Mouse (Mus musculus) MEL (cell line): ENCODE measurements around the gene Rbpjl. TPM values are rescaled to one million over a fixed set of nuclear protein-coding genes. Genes with fewer than 3 reads are reported as not detected.

Experiments used
- DNase-seq: peaks from one replicate; pipeline ENCODE4 v3.0.0; 2011; ENCODE audit warnings: low read depth, low spot score
- H3K27ac ChIP-seq: 2 replicates; pipeline ENCODE4 v1.5.1; 2012; ENCODE audit warnings: low read depth, mild to moderate bottlenecking, control low read depth, low read length, moderate library complexity; ENCODE audit not compliant: control insufficient read depth
- H3K27me3 ChIP-seq, 2 experiments: fragments of 150-350 bp in 1 of 2; sonication (generic) in 1 of 2; 2 replicates each; pipeline ENCODE4 v1.6.1; 2012; ENCODE audit warnings: low read length in 2 of 2, mild to moderate bottlenecking in 2 of 2, improper control_type of control experiment in 1 of 2, moderate library complexity in 1 of 2; ENCODE audit not compliant: insufficient read depth in 2 of 2, control insufficient read depth in 1 of 2
- H3K36me3 ChIP-seq, 2 experiments: 2 replicates each; pipeline ENCODE4 v1.6.1; 2012 to 2014; ENCODE audit warnings: low read length in 2 of 2, improper control_type of control experiment in 1 of 2, inconsistent platforms in 1 of 2, mild to moderate bottlenecking in 1 of 2; ENCODE audit not compliant: insufficient read depth in 2 of 2, control insufficient read depth in 1 of 2
- H3K4me1 ChIP-seq, 2 experiments: fragments of 150-350 bp in 1 of 2; sonication (generic) in 1 of 2; 2 replicates each; pipeline ENCODE4 v1.6.1; 2012; ENCODE audit warnings: low read length in 2 of 2, improper control_type of control experiment in 1 of 2, mild to moderate bottlenecking in 1 of 2; ENCODE audit not compliant: insufficient read depth in 2 of 2, control insufficient read depth in 1 of 2
- H3K4me3 ChIP-seq, 2 experiments: fragments of 150-350 bp in 1 of 2; sonication (generic) in 1 of 2; 2 replicates each; pipeline ENCODE4 v1.5.1; 2012; ENCODE audit warnings: low read depth in 2 of 2, low read length in 2 of 2, mild to moderate bottlenecking in 2 of 2, moderate library complexity in 2 of 2, control low read depth in 1 of 2, improper control_type of control experiment in 1 of 2; ENCODE audit not compliant: control insufficient read depth in 1 of 2, insufficient read depth in 1 of 2
- H3K79me2 ChIP-seq: 2 replicates; pipeline ENCODE4 v1.6.1; 2012; ENCODE audit warnings: mild to moderate bottlenecking, low read length, moderate library complexity; ENCODE audit not compliant: control insufficient read depth, poor library complexity, insufficient read depth
- H3K9ac ChIP-seq: 2 replicates; pipeline ENCODE4 v1.6.1; 2012; ENCODE audit warnings: low read depth, mild to moderate bottlenecking, control low read depth, low read length, moderate library complexity; ENCODE audit not compliant: control insufficient read depth, poor library complexity, severe bottlenecking
- H3K9me3 ChIP-seq: fragments of 150-350 bp; sonication (generic); replicated peaks from 2 replicates; pipeline ENCODE4 v1.6.1; 2012; ENCODE audit warnings: mild to moderate bottlenecking, low read length, improper control_type of control experiment, moderate library complexity; ENCODE audit not compliant: insufficient read depth
- CHD1 ChIP-seq: IDR thresholded peaks from 2 replicates; pipeline ENCODE4 v1.6.1; 2012; ENCODE audit warnings: low read depth, mild to moderate bottlenecking, inconsistent platforms, low read length, improper control_type of control experiment
- CHD2 ChIP-seq: IDR thresholded peaks from 2 replicates; pipeline ENCODE4 v1.6.1; 2011; ENCODE audit warnings: low read length, improper control_type of control experiment
- CTCF ChIP-seq, 3 experiments: IDR thresholded peaks in 2 of 3; conservative IDR thresholded peaks in 1 of 3; 2 replicates each; pipeline ENCODE4 v1.5.1; 2011 to 2012; ENCODE audit warnings: low read length in 3 of 3, low read depth in 2 of 3, mild to moderate bottlenecking in 2 of 3, improper control_type of control experiment in 1 of 3, inconsistent platforms in 1 of 3, mixed read lengths in 1 of 3, moderate library complexity in 1 of 3; ENCODE audit not compliant: control insufficient read depth in 1 of 3, insufficient read depth in 1 of 3, poor library complexity in 1 of 3, severe bottlenecking in 1 of 3
- ELF1 ChIP-seq: IDR thresholded peaks from 2 replicates; pipeline ENCODE4 v1.6.1; 2014; ENCODE audit warnings: low read depth, mild to moderate bottlenecking, inconsistent platforms, low read length, improper control_type of control experiment, moderate library complexity
- EP300 ChIP-seq, 2 experiments: IDR thresholded peaks; 2 replicates each; pipeline ENCODE4 v1.6.1; 2011; ENCODE audit warnings: improper control_type of control experiment in 2 of 2, low read length in 2 of 2, low read depth in 1 of 2, mild to moderate bottlenecking in 1 of 2
- ETS1 ChIP-seq: IDR thresholded peaks from 2 replicates; pipeline ENCODE4 v1.6.1; 2012; ENCODE audit warnings: low read depth, mild to moderate bottlenecking, inconsistent platforms, low read length, improper control_type of control experiment, moderate library complexity
- GABPA ChIP-seq: IDR thresholded peaks from 2 replicates; pipeline ENCODE4 v1.6.1; 2012; ENCODE audit warnings: low read depth, mild to moderate bottlenecking, inconsistent platforms, low read length, improper control_type of control experiment, moderate library complexity
- HCFC1 ChIP-seq: IDR thresholded peaks from 2 replicates; pipeline ENCODE4 v1.6.1; 2012; ENCODE audit warnings: low read depth, mild to moderate bottlenecking, inconsistent platforms, low read length, improper control_type of control experiment, moderate library complexity
- JUND ChIP-seq: IDR thresholded peaks from 2 replicates; pipeline ENCODE4 v1.6.1; 2011; ENCODE audit warnings: low read depth, mild to moderate bottlenecking, improper control_type of control experiment, low read length
- KAT2A ChIP-seq: conservative IDR thresholded peaks from 2 replicates; pipeline ENCODE4 v1.6.1; 2012; ENCODE audit warnings: low read depth, low read length, improper control_type of control experiment, inconsistent platforms
- MAFK ChIP-seq: IDR thresholded peaks from 2 replicates; pipeline ENCODE4 v1.6.1; 2011; ENCODE audit warnings: low read depth, mild to moderate bottlenecking, low read length, improper control_type of control experiment, borderline replicate concordance
- MXI1 ChIP-seq: IDR thresholded peaks from 2 replicates; pipeline ENCODE4 v1.6.1; 2011; ENCODE audit warnings: mild to moderate bottlenecking, low read depth, low read length, improper control_type of control experiment
- MYB ChIP-seq: IDR thresholded peaks from 2 replicates; pipeline ENCODE4 v1.6.1; 2011; ENCODE audit warnings: mild to moderate bottlenecking, low read depth, low read length, improper control_type of control experiment
- NRF1 ChIP-seq: IDR thresholded peaks from 2 replicates; pipeline ENCODE4 v1.6.1; 2014; ENCODE audit warnings: low read depth, mild to moderate bottlenecking, inconsistent platforms, low read length, improper control_type of control experiment, moderate library complexity; ENCODE audit not compliant: poor library complexity, insufficient read depth, severe bottlenecking
- POLR2AphosphoS5 ChIP-seq: IDR thresholded peaks from 2 replicates; pipeline ENCODE4 v1.6.1; 2012; ENCODE audit warnings: low read depth, borderline replicate concordance, mild to moderate bottlenecking, inconsistent platforms, low read length, moderate library complexity, mixed read lengths
- RCOR1 ChIP-seq: IDR thresholded peaks from 2 replicates; pipeline ENCODE4 v1.6.1; 2012; ENCODE audit warnings: low read depth, mild to moderate bottlenecking, inconsistent platforms, low read length, improper control_type of control experiment
- SIN3A ChIP-seq: IDR thresholded peaks from 2 replicates; pipeline ENCODE4 v1.6.1; 2012; ENCODE audit warnings: low read length, improper control_type of control experiment, inconsistent platforms
- TAL1 ChIP-seq: IDR thresholded peaks from 2 replicates; pipeline ENCODE4 v1.6.1; 2012; ENCODE audit warnings: mild to moderate bottlenecking, inconsistent platforms, low read length, moderate library complexity, mixed read lengths
- USF2 ChIP-seq, 2 experiments: IDR thresholded peaks; 2 replicates each; pipeline ENCODE4 v1.6.1; 2011 to 2012; ENCODE audit warnings: improper control_type of control experiment in 2 of 2, low read length in 2 of 2, borderline replicate concordance in 1 of 2, inconsistent platforms in 1 of 2, low read depth in 1 of 2, mild to moderate bottlenecking in 1 of 2; ENCODE audit not compliant: insufficient read depth in 1 of 2
- ZC3H11A ChIP-seq: IDR thresholded peaks from 2 replicates; pipeline ENCODE4 v1.6.1; 2012; ENCODE audit warnings: low read depth, mild to moderate bottlenecking, inconsistent platforms, low read length, improper control_type of control experiment
- ZKSCAN1 ChIP-seq: IDR thresholded peaks from 2 replicates; pipeline ENCODE4 v1.6.1; 2012; ENCODE audit warnings: low read depth, mild to moderate bottlenecking, inconsistent platforms, low read length, improper control_type of control experiment, moderate library complexity
- ZMIZ1 ChIP-seq: IDR thresholded peaks from 2 replicates; pipeline ENCODE4 v1.6.1; 2012; ENCODE audit warnings: low read depth, mild to moderate bottlenecking, inconsistent platforms, low read length, improper control_type of control experiment, moderate library complexity
- ZNF384 ChIP-seq: IDR thresholded peaks from 2 replicates; pipeline ENCODE4 v1.6.1; 2012; ENCODE audit warnings: low read depth, mild to moderate bottlenecking, inconsistent platforms, low read length, improper control_type of control experiment
- polyA plus RNA-seq, 2 experiments: library from polyadenylated mRNA; stranded (reverse) in 1 of 2; unstranded in 1 of 2; fragments of >175 nt in 1 of 2; fragments of >200 nt in 1 of 2; gene quantifications; 2 replicates each; pipeline versions ENCODE4 v1.2.1 to v1.2.4; 2012; ENCODE audit warnings: low replicate concordance in 2 of 2, low read depth in 1 of 2; ENCODE audit not compliant: insufficient read length in 2 of 2, insufficient read depth in 1 of 2, missing spikeins in 1 of 2
- total RNA-seq: library from RNA; depleted of rRNA; stranded (reverse); fragments of 300-350 nt; gene quantifications from 2 replicates; pipeline ENCODE4 v1.2.3, GENCODE M21; 2012

Gene Rbpjl
- total and polyA plus RNA-seq, 3 experiments = 0.07 TPM; not detected in 2

DNA sequence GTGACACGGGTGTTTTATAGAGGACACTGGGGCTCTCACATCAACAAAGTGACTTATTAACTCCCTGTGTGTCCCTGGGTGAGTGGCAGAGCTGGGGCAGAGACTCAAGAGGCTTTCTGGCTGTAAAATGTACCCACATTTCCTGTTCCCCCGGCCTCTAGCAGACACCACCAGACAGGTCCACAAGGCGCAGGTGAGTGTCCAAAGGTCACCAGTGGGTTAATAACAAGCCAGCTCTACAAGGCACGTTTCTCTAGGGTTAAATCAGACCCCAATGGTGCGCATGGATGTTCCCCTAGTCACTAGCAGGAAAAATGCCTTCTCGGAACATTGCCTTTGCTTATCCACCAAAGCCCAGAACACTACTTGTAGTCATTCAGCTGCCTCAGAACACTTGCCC lies 34.8 kb downstream of the Rbpjl start:
- no peak for DNase-seq
- TF ChIP-seq MYB (no peak), ZC3H11A (no peak), ELF1 (no peak), SIN3A (no peak), TAL1 (no peak), MXI1 (no peak), JUND (no peak), ETS1 (no peak), ZMIZ1 (no peak), CTCF (IDR thresholded peaks at IDR 0.05 in 2 of 3, conservative IDR thresholded peaks at IDR 0.05 in 1 of 3; ENCODE audit: control insufficient read depth in 1 of 3, insufficient read depth in 1 of 3, low read depth in 2 of 3, low read length in 3 of 3, poor library complexity in 1 of 3, severe bottlenecking in 1 of 3) (no peak), HCFC1 (no peak), EP300 (IDR thresholded peaks at IDR 0.05; ENCODE audit: low read depth in 1 of 2, low read length in 2 of 2) (no peak)
- Histone ChIP-seq H3K9ac (no peak overlapping the region), H3K79me2 (no peaks in the 10 kb centered on the region), H3K36me3 (no peaks in the 10 kb centered on the region), H3K4me1 (no peaks in the 10 kb centered on the region), H3K9me3 (no peaks in the 10 kb centered on the region), H3K27me3 (peaks cover 11 to 21% of the 10 kb centered on the region in 2 experiments), H3K4me3 (no peak overlapping the region), H3K27ac (no peak overlapping the region)

DNA sequence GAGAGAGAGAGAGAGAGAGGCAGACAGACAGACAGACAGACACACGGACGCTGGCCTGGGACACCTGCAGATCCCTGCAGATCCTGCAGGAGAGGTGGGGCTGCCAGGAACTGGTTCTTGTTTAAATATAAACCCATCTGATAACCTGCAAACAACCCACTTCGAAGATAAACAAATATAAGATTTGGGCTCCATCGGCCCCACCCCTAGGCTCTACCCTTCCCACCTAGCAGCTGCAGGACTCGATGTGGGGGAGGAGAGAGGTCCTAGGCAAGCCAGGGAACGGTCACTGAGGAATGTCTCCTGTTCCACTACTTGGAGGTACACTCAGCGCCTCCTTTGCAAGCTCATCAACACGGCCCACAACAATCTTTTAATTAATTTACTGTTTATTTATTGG lies 35.3 kb downstream of the Rbpjl start:
- Histone ChIP-seq H3K36me3 (no peaks in the 10 kb centered on the region), H3K79me2 (no peaks in the 10 kb centered on the region)
- TF ChIP-seq ZNF384 (no peak), SIN3A (no peak), CHD2 (no peak)
- TF ChIP-seq, all 39 proteins: peak for 0
- Histone ChIP-seq H3K27ac (no peak overlapping the region), H3K4me1 (no peaks in the 10 kb centered on the region), H3K4me3 (no peak overlapping the region), H3K9ac (no peak overlapping the region), H3K9me3 (no peaks in the 10 kb centered on the region), H3K27me3 (peaks cover 11 to 21% of the 10 kb centered on the region in 2 experiments)
- DNase-seq = no peak

DNA sequence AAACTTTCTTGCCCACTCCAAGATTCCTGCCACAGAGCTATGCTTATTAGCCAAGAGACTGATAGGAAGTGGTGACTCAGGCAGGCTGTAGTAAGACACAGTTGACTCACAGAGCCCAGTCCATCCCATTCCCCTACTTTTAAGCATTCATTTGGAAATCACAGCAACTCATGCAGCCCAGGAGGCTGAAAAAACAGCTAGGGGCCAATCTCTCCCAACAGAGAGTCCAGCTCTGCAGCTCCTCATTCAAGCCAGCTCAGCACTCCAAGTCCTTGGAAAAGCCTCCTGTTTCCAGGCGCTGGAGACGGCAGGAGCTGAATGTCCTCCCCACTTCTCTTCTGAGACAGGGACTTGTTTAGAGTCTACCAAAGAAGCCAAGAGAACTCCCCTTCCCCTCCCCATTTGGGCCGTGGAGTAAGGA lies 36.1 kb downstream of the Rbpjl start:
- H3K79me2 ChIP-seq = no peaks in the 10 kb centered on the region
- H3K4me1 ChIP-seq = no peaks in the 10 kb centered on the region
- H3K9ac ChIP-seq = no peak overlapping the region
- peaks cover 11 to 21% of the 10 kb centered on the region in 2 experiments for H3K27me3 ChIP-seq
- H3K27ac ChIP-seq = no peak overlapping the region
- no peak for DNase-seq
- H3K4me3 ChIP-seq = no peak overlapping the region
- no peaks in the 10 kb centered on the region for H3K36me3 ChIP-seq
- TF ChIP-seq USF2 (IDR thresholded peaks at IDR 0.05; ENCODE audit: borderline replicate concordance in 1 of 2, insufficient read depth in 1 of 2, low read depth in 1 of 2, low read length in 2 of 2) (no peak), HCFC1 (no peak), MAFK (no peak), EP300 (IDR thresholded peaks at IDR 0.05; ENCODE audit: low read depth in 1 of 2, low read length in 2 of 2) (no peak), ELF1 (no peak), ZKSCAN1 (no peak), POLR2AphosphoS5 (no peak), SIN3A (no peak), MXI1 (no peak), GABPA (no peak), KAT2A (no peak), CTCF (IDR thresholded peaks at IDR 0.05 in 2 of 3, conservative IDR thresholded peaks at IDR 0.05 in 1 of 3; ENCODE audit: control insufficient read depth in 1 of 3, insufficient read depth in 1 of 3, low read depth in 2 of 3, low read length in 3 of 3, poor library complexity in 1 of 3, severe bottlenecking in 1 of 3) (no peak), JUND (no peak), ETS1 (no peak), CHD1 (no peak), NRF1 (no peak), RCOR1 (no peak), ZNF384 (no peak)
- TF ChIP-seq, all 39 proteins: peak for 0
- no peaks in the 10 kb centered on the region for H3K9me3 ChIP-seq
